Mouse (Mus musculus) C2C12 (cell line): ENCODE measurements around the gene Terf2. TPM values are rescaled to one million over a fixed set of nuclear protein-coding genes. Genes with fewer than 3 reads are reported as not detected.
A peak's percentile ranks its signal among the peaks of the same experiment; 100 is the strongest.

Source experiments
- H3K27me3 ChIP-seq: one replicate; pipeline ENCODE4 v1.6.1; 2011; ENCODE audit not compliant: control insufficient read depth, insufficient read depth, insufficient read length
- H3K36me3 ChIP-seq: one replicate; pipeline ENCODE4 v1.6.1; 2011; ENCODE audit not compliant: control insufficient read depth, insufficient read depth
- H3K4me3 ChIP-seq: one replicate; pipeline ENCODE4 v1.5.1; 2011; ENCODE audit warnings: mild to moderate bottlenecking, control low read depth; ENCODE audit not compliant: poor library complexity, insufficient read depth, severe bottlenecking
- H3K79me2 ChIP-seq: one replicate; pipeline ENCODE4 v1.6.1; 2011; ENCODE audit not compliant: control insufficient read depth, insufficient read depth
- H3K79me3 ChIP-seq: one replicate; pipeline ENCODE4 v1.6.1; 2011; ENCODE audit warnings: low read depth, control low read depth
- H3ac ChIP-seq: one replicate; pipeline ENCODE3; 2011; ENCODE audit warnings: low read depth; ENCODE audit not compliant: control insufficient read depth, insufficient read length
- CEBPB ChIP-seq: IDR thresholded peaks from one replicate; pipeline ENCODE4 v1.6.1; 2011; ENCODE audit warnings: low read depth, mild to moderate bottlenecking, control low read depth, moderate library complexity
- CTCF ChIP-seq: IDR thresholded peaks from one replicate; pipeline ENCODE4 v1.5.1; 2011; ENCODE audit not compliant: control insufficient read depth, insufficient read depth, insufficient read length
- FOSL1 ChIP-seq: IDR thresholded peaks from one replicate; pipeline ENCODE4 v1.8.0; 2011; ENCODE audit warnings: mild to moderate bottlenecking, low read length; ENCODE audit not compliant: poor library complexity, insufficient read depth, severe bottlenecking
- MAX ChIP-seq: IDR thresholded peaks from one replicate; pipeline ENCODE4 v1.6.1; 2011; ENCODE audit warnings: mild to moderate bottlenecking, control low read depth
- MYOD1 ChIP-seq: IDR thresholded peaks from one replicate; pipeline ENCODE4 v1.6.1; 2011; ENCODE audit warnings: low read depth; ENCODE audit not compliant: control insufficient read depth, insufficient read length
- MYOG ChIP-seq: IDR thresholded peaks from one replicate; pipeline ENCODE4 v1.6.1; 2011; ENCODE audit not compliant: control insufficient read depth, insufficient read length; ENCODE audit errors: extremely low read depth
- USF1 ChIP-seq: IDR thresholded peaks from one replicate; pipeline ENCODE4 v1.6.1; 2011; ENCODE audit warnings: low read depth, mild to moderate bottlenecking, control low read depth, moderate library complexity
- microRNA-seq: library from miRNA; unstranded; fragments of <30 nt; microRNA quantifications from one replicate; pipeline ENCODE4, GENCODE M21; 2019; ENCODE audit warnings: borderline microRNAs expressed
- polyA plus RNA-seq: library from polyadenylated mRNA; unstranded; fragments of >200 nt; fragmentation: generic; extraction: Trizol; gene quantifications from one replicate; pipeline ENCODE4 v1.2.1, GENCODE M21; 2012; ENCODE audit warnings: missing spikeins

Gene Terf2
- polyA plus RNA-seq, 1 experiment: 15.8 TPM

DNA sequence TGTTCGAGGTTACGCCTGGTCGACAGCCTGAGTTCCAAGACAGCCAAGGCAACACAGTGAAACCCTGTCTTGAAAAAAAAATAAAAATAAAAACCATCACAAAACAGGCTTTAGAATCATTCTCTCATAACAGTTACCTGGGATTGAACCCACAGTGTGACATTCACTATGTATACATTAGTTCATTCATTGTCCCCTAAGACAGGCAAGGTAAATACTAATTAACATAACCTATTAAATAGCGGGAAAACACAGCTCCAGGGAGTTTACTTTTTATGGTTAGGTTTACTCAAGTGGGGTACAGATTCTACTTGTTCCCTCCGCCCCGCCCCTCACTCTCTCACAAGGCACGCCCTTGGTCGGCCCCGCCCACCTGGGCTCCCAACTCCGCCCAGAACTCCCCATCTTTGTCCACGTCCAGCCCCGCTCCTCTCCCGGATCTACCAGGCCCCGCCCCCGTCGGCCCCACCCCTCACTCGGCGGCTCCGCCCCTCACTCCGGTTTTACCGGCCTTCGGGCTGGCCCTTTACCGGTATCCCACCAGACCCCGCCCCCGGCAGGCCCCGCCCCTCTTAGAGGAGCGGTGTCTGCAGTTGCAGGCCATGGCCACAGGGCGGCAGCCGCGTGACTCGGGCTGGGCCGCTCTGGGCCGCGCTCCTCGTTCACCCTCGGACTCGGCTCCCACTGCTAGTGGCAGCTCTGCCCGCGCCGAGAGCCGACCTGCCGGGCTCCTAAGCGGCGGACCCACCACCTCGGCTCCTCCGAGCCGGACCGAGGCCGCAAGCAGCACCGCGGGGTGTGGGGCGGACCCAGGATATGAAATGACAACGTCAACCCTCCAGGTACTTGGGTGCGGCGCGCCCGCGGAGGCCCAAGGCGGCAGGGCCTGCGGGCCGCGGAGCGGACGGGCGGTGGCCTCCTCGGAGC is 65.4 kb downstream of the Terf2 start, which contains the start of gene Vps4a:
TSS of gene Vps4a (plus strand) at position 573 of the 927 bp plus-strand sequence.
- Histone ChIP-seq H3ac (peak within 1 kb of the TSS; percentile 93), H3K27me3 (no peaks in the 10 kb centered on the region), H3K36me3 (peaks cover 4% of the 10 kb centered on the region), H3K79me2 (peaks cover 36% of the 10 kb centered on the region), H3K4me3 (peak within 1 kb of the TSS; percentile 64), H3K79me3 (peaks cover 10% of the 10 kb centered on the region)
- TF ChIP-seq FOSL1 (no peak), MYOD1 (no peak), MYOG (no peak), MAX (no peak), CEBPB (no peak), USF1 (no peak), CTCF (peak; percentile 94)

DNA sequence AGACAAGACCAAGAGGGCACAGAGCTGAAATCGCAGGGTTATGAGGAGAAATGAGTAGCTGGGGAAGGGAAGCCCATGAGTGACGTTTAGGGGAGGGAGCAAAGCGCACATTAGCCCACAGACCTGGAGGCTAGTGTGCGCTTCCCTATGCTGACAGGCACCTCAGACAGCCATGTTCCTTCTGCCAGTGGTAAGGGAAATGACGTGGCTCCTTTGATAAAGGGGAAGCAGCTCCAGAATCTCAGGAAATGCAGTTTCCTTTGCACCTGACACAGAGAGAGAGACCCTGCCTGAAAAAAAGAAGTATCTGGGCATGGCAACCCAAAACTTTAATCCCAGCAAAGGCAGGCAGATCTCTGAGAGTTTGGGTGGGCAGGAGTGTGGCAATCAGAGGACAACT is 66.3 kb downstream of the Terf2 start:
- Histone ChIP-seq H3K4me3 (no peak overlapping the region), H3K27me3 (no peaks in the 10 kb centered on the region), H3K79me2 (peaks cover 36% of the 10 kb centered on the region), H3ac (no peak overlapping the region), H3K79me3 (peaks cover 10% of the 10 kb centered on the region), H3K36me3 (peaks cover 4% of the 10 kb centered on the region)
- TF ChIP-seq USF1 (no peak), FOSL1 (no peak)

DNA sequence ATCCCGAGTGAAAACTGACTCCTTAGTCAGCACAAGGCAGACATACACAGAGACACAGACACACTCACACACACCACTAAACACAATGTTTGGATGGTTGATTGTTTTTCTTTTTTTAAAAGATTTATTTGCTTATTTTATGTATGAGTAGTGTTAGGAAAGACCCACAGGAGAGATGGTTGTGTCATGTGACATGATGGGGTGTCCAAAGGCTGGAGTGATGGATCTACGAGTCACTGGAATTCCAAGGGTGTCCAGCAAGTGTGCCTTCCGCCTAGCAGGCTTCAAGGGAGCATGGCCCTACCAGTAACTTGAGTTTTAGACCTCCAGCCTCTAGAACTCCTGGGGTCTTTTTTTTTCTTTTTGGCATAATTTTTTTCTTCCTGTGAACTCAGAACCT is 67.0 kb downstream of the Terf2 start:
- Histone ChIP-seq H3ac (no peak overlapping the region), H3K36me3 (peaks cover 4% of the 10 kb centered on the region), H3K27me3 (no peaks in the 10 kb centered on the region), H3K4me3 (no peak overlapping the region), H3K79me3 (peaks cover 9% of the 10 kb centered on the region), H3K79me2 (peaks cover 30% of the 10 kb centered on the region)
- TF ChIP-seq USF1 (peak; percentile 76), MYOG (no peak), CTCF (no peak)

DNA sequence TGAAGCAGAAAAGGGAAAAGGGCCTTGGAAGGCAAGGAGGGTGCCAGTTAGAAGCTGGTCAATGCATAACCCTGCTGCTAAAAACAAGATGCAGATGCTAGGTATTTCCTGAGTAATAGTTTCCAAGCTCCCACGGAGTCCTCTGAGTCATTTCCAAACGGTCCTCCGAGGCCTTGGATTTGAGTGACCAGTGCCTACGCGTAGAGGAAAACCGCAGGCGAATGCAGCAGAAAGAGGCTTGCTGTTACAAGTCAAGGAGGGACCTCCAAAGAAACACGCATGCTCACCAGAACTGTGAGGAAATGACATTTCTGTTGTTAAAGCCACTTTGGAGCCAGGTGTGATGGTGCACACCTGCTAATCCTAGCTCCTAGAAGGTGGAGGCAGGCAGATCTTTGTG is 72.9 kb downstream of the Terf2 start:
- H3K79me2 ChIP-seq: no peaks in the 10 kb centered on the region
- H3ac ChIP-seq: no peak overlapping the region
- H3K36me3 ChIP-seq: no peaks in the 10 kb centered on the region
- H3K4me3 ChIP-seq: no peak overlapping the region
- no peak for TF ChIP-seq MAX
- no peak for TF ChIP-seq MYOD1
- no peak for TF ChIP-seq USF1
- no peak for TF ChIP-seq FOSL1
- no peak for TF ChIP-seq CEBPB
- no peak for TF ChIP-seq CTCF
- TF ChIP-seq MYOG: no peak
- no peaks in the 10 kb centered on the region for H3K79me3 ChIP-seq
- H3K27me3 ChIP-seq: no peaks in the 10 kb centered on the region

Small RNA genes within 50 kb of the gene (microRNA-seq; reads per million reads assigned to microRNA genes)
- gene Mir7075: 1.8 reads per million, percentile 38 among the genes with 10 or more reads in this experiment

Other genes starting within 250 kb of the Terf2 start
- 0.16 TPM for gene Has3, start 226.3 kb downstream of the Terf2 start, polyA plus RNA-seq
- 67.3 TPM for gene Utp4, start 202.9 kb downstream of the Terf2 start, polyA plus RNA-seq
- gene Sntb2, start 160.8 kb downstream of the Terf2 start, polyA plus RNA-seq: 8.6 TPM
- 33.7 TPM for gene Vps4a, start 65.3 kb downstream of the Terf2 start, polyA plus RNA-seq
- gene Pdf, start 47.9 kb downstream of the Terf2 start, polyA plus RNA-seq: 27.2 TPM
- 20.1 TPM for gene Cog8, start 39.9 kb downstream of the Terf2 start, polyA plus RNA-seq
- gene Nip7, start 39.7 kb downstream of the Terf2 start, polyA plus RNA-seq: 119 TPM
- gene Tmed6, start 30.9 kb downstream of the Terf2 start, polyA plus RNA-seq: not detected
- gene Cyb5b, start 54.1 kb upstream of the Terf2 start, polyA plus RNA-seq: 68.5 TPM
- 13.6 TPM for gene Nfat5, start 196.9 kb upstream of the Terf2 start, polyA plus RNA-seq